Mouse (Mus musculus): Measurements from ENCODE around the gene Itgav.
A peak's percentile ranks its signal among the peaks of the same experiment; 100 is the strongest.

Itgav gene

DNA sequence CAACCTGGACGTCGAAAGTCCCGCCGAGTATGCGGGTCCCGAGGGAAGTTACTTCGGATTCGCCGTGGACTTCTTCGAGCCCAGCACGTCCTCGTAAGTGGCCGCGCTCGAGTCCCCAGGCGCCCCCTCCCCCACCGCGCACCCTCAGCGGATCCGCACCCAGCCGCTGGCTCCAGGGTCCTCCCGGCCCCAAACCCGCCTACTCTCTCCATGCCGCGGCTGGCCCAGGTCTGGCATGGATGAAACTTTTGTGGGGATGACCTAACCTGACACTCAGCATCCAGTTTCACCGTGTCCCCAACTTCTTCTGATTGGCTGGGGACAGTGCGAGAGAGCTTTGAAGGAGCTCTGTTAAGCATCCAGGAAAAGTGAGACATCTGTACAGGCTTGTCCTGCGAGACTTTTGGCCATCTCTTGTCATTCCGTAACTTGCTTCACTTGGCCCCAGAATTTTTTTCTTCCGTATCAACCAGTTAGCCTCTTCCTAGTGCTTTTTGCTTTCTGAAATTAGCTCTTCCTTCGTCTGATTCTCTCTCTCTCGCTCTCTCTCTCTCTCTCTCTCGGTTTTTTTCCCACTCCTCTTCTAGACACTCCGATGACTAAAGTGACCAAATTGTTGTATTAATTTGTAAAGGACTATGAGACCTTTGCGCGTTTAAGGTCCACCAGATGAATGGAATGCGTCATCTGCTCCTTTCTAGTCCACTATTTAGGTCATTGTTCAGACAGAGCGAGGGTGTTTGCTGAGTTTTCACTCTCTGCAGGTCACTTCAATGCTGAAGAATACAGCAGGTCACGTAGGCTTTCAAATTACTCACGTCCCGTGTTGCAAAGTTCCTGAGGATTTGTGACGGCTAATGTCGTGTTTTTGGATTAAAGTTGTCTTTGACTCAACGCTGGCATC lies 882 bp downstream of the Itgav start:
- Histone ChIP-seq H3K27me3 (ENCODE audit: control insufficient read depth, insufficient read depth, low read length, poor library complexity, severe bottlenecking) (no peaks in the 10 kb centered on the region), H3K36me3 (ENCODE audit: control insufficient read depth, insufficient read depth, low read length, poor library complexity, severe bottlenecking) (no peaks in the 10 kb centered on the region)
- DNase-seq (ENCODE audit: low read depth, low spot score) = no peak

- H3K27me3 ChIP-seq (ENCODE audit: control insufficient read depth, insufficient read depth, low read length, poor library complexity, severe bottlenecking) = no peaks in the 10 kb centered on the region
- DNase-seq (ENCODE audit: low read depth, low spot score) = no peak
- no peaks in the 10 kb centered on the region for H3K36me3 ChIP-seq (ENCODE audit: control insufficient read depth, insufficient read depth, low read length, poor library complexity, severe bottlenecking)
These were observed 1.6 kb downstream of the Itgav start for GRCm38 (mm10) chr2:83725796-83726195.

GRCm38 (mm10) chr2:83728238-83728682 lies 4.1 kb downstream of the Itgav start:
- Histone ChIP-seq H3K27me3 (ENCODE audit: control insufficient read depth, insufficient read depth, low read length, poor library complexity, severe bottlenecking) (no peaks in the 10 kb centered on the region), H3K36me3 (ENCODE audit: control insufficient read depth, insufficient read depth, low read length, poor library complexity, severe bottlenecking) (no peaks in the 10 kb centered on the region)
- DNase-seq (ENCODE audit: low read depth, low spot score) = no peak

DNA sequence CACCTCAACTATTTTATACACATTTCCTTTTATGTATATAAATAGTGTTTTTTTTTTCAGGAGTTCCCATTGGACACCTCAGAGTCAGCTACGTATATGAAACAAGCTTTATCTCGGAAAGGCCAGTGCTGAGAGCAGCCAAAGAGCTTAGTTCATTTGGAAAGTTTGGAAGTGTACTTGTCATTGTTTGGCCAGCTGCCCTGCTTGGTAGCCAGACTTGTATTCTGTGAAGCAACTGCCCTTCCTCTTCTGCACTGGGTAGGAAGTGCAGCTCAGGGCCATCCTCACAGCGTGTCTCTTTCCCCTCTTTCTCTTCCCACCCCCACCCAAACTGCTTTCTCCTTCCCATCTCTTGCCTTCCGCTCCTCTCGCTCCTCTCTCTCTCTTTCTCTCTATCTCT lies 5.1 kb downstream of the Itgav start:
- H3K36me3 ChIP-seq (ENCODE audit: control insufficient read depth, insufficient read depth, low read length, poor library complexity, severe bottlenecking) = no peaks in the 10 kb centered on the region
- H3K27me3 ChIP-seq (ENCODE audit: control insufficient read depth, insufficient read depth, low read length, poor library complexity, severe bottlenecking) = no peaks in the 10 kb centered on the region
- no peak for DNase-seq (ENCODE audit: low read depth, low spot score)

GRCm38 (mm10) chr2:83732896-83733295 lies 8.7 kb downstream of the Itgav start:
- peaks cover 1% of the 10 kb centered on the region; the same call in 1 of the 2 replicates for H3K36me3 ChIP-seq (ENCODE audit: control insufficient read depth, insufficient read depth, low read length, poor library complexity, severe bottlenecking)
- H3K27me3 ChIP-seq (ENCODE audit: control insufficient read depth, insufficient read depth, low read length, poor library complexity, severe bottlenecking) = no peaks in the 10 kb centered on the region
- DNase-seq (ENCODE audit: low read depth, low spot score) = no peak

DNA sequence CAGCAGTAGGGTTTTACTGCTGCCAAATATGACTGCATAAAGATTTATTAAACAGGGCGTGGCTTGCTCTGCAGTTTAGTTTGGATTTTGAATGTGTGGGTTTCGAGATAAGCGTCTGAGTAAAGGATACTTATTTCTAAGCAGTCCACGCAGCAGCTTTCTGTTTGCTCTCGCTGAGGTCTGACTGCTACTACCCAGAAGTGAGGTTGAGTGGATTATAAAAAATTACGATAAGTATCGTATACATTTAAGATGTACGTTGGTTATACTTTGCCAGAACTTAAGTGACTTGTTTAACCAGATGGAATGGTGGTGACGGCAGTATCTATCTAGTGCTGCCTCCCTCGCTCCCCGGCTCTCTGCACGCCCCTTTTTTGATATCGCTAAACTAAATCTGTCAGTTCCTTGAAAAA lies 9.8 kb downstream of the Itgav start:
- Histone ChIP-seq H3K27me3 (ENCODE audit: control insufficient read depth, insufficient read depth, low read length, poor library complexity, severe bottlenecking) (no peaks in the 10 kb centered on the region), H3K36me3 (ENCODE audit: control insufficient read depth, insufficient read depth, low read length, poor library complexity, severe bottlenecking) (peaks cover 1% of the 10 kb centered on the region; the same call in 1 of the 2 replicates)
- no peak for DNase-seq (ENCODE audit: low read depth, low spot score)

DNA sequence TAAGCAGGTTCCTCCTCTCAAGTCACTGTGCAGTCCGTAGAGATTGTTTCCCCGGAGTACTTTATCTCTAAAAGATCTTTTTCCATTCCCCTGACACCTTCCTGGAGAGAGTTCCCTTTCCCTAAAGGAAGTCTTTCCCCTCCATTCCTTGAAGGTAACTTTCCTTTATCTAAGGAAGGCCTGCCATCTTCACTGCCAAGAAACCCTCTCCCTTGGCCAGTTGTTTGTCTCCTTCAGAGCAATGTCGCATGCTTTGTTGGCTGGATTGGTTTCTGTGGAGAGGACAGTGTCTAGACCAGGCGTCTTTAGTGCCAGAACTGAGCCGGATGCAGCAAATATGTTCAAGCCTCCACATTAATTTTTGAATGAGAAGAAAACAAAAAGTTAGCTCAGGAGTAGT lies 11.1 kb downstream of the Itgav start:
- H3K36me3 ChIP-seq (ENCODE audit: control insufficient read depth, insufficient read depth, low read length, poor library complexity, severe bottlenecking) = peaks cover 1% of the 10 kb centered on the region; the same call in 1 of the 2 replicates
- H3K27me3 ChIP-seq (ENCODE audit: control insufficient read depth, insufficient read depth, low read length, poor library complexity, severe bottlenecking) = no peaks in the 10 kb centered on the region
- DNase-seq (ENCODE audit: low read depth, low spot score) = no peak

- no peak for DNase-seq (ENCODE audit: low read depth, low spot score)
- peaks cover 1% of the 10 kb centered on the region; the same call in 1 of the 2 replicates for H3K36me3 ChIP-seq (ENCODE audit: control insufficient read depth, insufficient read depth, low read length, poor library complexity, severe bottlenecking)
- H3K27me3 ChIP-seq (ENCODE audit: control insufficient read depth, insufficient read depth, low read length, poor library complexity, severe bottlenecking) = no peaks in the 10 kb centered on the region
These were observed 12.6 kb downstream of the Itgav start for GRCm38 (mm10) chr2:83736836-83737235.

DNA sequence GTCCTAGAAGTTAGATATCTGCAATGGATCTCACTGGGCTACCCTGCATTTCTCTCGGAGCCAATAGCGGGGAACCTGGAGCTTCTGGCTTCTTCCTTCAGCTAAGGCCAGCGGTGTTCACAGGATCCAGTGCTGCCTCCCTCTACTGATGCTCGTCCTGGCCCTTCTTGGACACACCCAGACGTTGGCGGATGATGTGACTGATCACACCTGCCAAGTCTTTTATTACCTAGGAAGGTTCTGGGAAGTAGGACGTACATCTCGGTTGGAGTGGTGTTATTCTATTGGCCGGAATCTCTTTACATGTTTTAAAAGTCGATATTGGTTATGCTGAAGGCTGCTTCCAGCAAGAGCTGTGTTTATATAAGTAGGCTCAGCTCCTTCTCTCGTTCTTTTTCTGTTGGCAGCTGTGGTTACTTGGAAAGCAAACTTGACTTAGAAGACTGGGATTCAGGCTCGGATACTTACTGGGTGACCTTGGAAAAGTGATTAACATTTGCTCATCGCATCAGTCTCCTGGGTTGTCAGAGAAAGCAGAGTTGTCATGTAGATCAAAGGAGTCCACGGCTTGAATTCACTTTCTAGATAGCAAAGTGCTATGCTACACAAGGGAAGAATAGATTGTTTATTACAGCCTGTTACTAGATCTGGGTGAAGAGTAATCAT lies 14.5 kb downstream of the Itgav start:
- Histone ChIP-seq H3K27me3 (ENCODE audit: control insufficient read depth, insufficient read depth, low read length, poor library complexity, severe bottlenecking) (no peaks in the 10 kb centered on the region), H3K36me3 (ENCODE audit: control insufficient read depth, insufficient read depth, low read length, poor library complexity, severe bottlenecking) (peaks cover 1% of the 10 kb centered on the region; the same call in 1 of the 2 replicates)
- DNase-seq (ENCODE audit: low read depth, low spot score) = no peak

- Histone ChIP-seq H3K36me3 (ENCODE audit: control insufficient read depth, insufficient read depth, low read length, poor library complexity, severe bottlenecking) (peaks cover 1% of the 10 kb centered on the region; the same call in 1 of the 2 replicates), H3K27me3 (ENCODE audit: control insufficient read depth, insufficient read depth, low read length, poor library complexity, severe bottlenecking) (no peaks in the 10 kb centered on the region)
- peak; percentile 28 for DNase-seq (ENCODE audit: low read depth, low spot score)
These were observed 15.4 kb downstream of the Itgav start for GRCm38 (mm10) chr2:83739461-83740124.

- DNase-seq (ENCODE audit: low read depth, low spot score) = no peak
- no peaks in the 10 kb centered on the region for H3K27me3 ChIP-seq (ENCODE audit: control insufficient read depth, insufficient read depth, low read length, poor library complexity, severe bottlenecking)
- H3K36me3 ChIP-seq (ENCODE audit: control insufficient read depth, insufficient read depth, low read length, poor library complexity, severe bottlenecking) = peaks cover 1% of the 10 kb centered on the region; the same call in 1 of the 2 replicates
These were observed 16.4 kb downstream of the Itgav start for GRCm38 (mm10) chr2:83740601-83741031.

GRCm38 (mm10) chr2:83742210-83742609 lies 18.0 kb downstream of the Itgav start:
- H3K36me3 ChIP-seq (ENCODE audit: control insufficient read depth, insufficient read depth, low read length, poor library complexity, severe bottlenecking) = peaks cover 1% of the 10 kb centered on the region; the same call in 1 of the 2 replicates
- H3K27me3 ChIP-seq (ENCODE audit: control insufficient read depth, insufficient read depth, low read length, poor library complexity, severe bottlenecking) = no peaks in the 10 kb centered on the region
- no peak for DNase-seq (ENCODE audit: low read depth, low spot score)

DNA sequence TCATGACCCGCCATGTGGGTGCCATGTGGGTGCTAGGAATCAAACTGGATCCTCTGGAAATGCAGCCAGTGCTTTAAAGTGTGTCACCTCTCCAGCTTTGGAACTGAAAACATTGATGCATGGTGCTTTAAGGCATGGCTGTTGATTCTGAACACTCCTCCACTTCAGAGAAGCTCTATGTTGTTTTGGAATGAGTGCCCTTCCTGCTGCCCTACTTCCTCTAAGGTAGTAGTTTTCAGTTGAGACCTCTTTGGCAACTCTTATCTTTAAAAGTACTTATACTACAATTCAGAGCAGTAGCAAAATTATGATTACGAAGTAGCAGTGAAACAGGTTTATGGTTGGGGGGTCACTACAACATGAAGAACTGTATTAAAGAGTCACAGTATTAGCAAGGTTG lies 18.6 kb downstream of the Itgav start:
- DNase-seq (ENCODE audit: low read depth, low spot score) = no peak
- Histone ChIP-seq H3K27me3 (ENCODE audit: control insufficient read depth, insufficient read depth, low read length, poor library complexity, severe bottlenecking) (no peaks in the 10 kb centered on the region), H3K36me3 (ENCODE audit: control insufficient read depth, insufficient read depth, low read length, poor library complexity, severe bottlenecking) (peaks cover under 1% of the 10 kb centered on the region; the same call in 1 of the 2 replicates)

GRCm38 (mm10) chr2:83744276-83744952 lies 20.2 kb downstream of the Itgav start:
- Histone ChIP-seq H3K27me3 (ENCODE audit: control insufficient read depth, insufficient read depth, low read length, poor library complexity, severe bottlenecking) (no peaks in the 10 kb centered on the region), H3K36me3 (ENCODE audit: control insufficient read depth, insufficient read depth, low read length, poor library complexity, severe bottlenecking) (peaks cover 2% of the 10 kb centered on the region; the same call in 1 of the 2 replicates)
- DNase-seq (ENCODE audit: low read depth, low spot score) = no peak
